Mouse (Mus musculus): Measurements from ENCODE around the gene Cerkl. TPM values are rescaled to one million over a fixed set of nuclear protein-coding genes. Genes with fewer than 3 reads are reported as not detected.

Cerkl gene
- polyA plus RNA-seq, 1 experiment from 2014 or later = 1.8 TPM

DNA sequence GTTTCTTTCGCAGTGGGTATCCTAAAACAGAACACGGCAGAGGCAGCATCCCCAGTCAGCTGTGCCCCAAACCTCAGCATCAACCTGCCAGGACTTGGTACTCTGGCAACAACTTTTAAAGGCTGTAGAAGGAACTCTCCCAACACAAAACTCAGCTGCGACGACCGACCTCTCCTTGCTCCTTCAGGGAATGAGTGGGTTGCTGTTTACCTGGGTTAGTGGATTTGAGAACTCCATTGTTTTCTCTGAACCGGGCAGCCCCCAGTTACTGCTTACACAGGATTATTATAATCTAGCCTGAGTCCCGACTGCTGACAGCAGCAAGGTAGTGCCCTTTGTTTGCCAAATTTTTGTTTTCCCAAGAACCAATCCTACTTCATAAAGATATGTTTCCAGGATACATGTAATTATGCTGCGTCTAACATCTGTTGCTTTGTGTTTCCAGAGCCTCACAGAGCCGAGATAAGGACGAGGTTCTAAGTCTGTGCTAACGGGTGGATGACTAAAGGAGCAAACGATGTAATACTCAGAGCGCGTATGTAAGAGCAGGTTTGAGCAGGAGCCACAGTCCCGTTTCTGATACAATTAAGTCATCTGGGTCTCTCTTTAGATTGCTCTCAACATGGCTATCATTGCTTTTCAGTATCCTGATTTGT lies 46.2 kb downstream of the Cerkl start:
- Histone ChIP-seq H3K4me3 (ENCODE audit: low read depth, low read length) (no peak overlapping the region), H3K9me3 (ENCODE audit: low read length) (no peaks in the 10 kb centered on the region), H3K4me2 (replicated peaks; ENCODE audit: low read depth, low read length) (no peak overlapping the region), H3K27me3 (replicated peaks; ENCODE audit: insufficient read depth, low read length) (no peaks in the 10 kb centered on the region), H3K9ac (replicated peaks; ENCODE audit: low read depth) (no peak overlapping the region), H3K4me1 (ENCODE audit: insufficient read depth, low read depth, low read length) (no peaks in the 10 kb centered on the region), H3K27ac (ENCODE audit: low read length) (no peak overlapping the region), H3K36me3 (ENCODE audit: insufficient read depth, low read length) (no peaks in the 10 kb centered on the region)
- DNase-seq (ENCODE audit: low spot score) (no peak), ATAC-seq (no peak)
- TF ChIP-seq EP300 (IDR thresholded peaks at IDR 0.05) (no peak), CTCF (IDR thresholded peaks at IDR 0.05) (no peak)
- WGBS = 41% methylated on average over 15 of the region's 15 CpGs

GRCm38 (mm10) chr2:79405661-79406405 lies 50.8 kb downstream of the Cerkl start:
- Histone ChIP-seq H3K27ac (ENCODE audit: low read length) (no peak overlapping the region), H3K9ac (replicated peaks; ENCODE audit: low read depth) (no peak overlapping the region), H3K27me3 (replicated peaks; ENCODE audit: insufficient read depth, low read length) (no peaks in the 10 kb centered on the region), H3K4me2 (replicated peaks; ENCODE audit: low read depth, low read length) (no peak overlapping the region), H3K9me3 (ENCODE audit: low read length) (no peaks in the 10 kb centered on the region), H3K4me1 (ENCODE audit: insufficient read depth, low read depth, low read length) (no peaks in the 10 kb centered on the region), H3K4me3 (ENCODE audit: low read depth, low read length) (no peak overlapping the region), H3K36me3 (ENCODE audit: insufficient read depth, low read length) (no peaks in the 10 kb centered on the region)
- ATAC-seq = no peak
- 79% methylated on average over 5 of the region's 5 CpGs for WGBS
- TF ChIP-seq EP300 (IDR thresholded peaks at IDR 0.05) = no peak
- TF ChIP-seq CTCF (IDR thresholded peaks at IDR 0.05) = no peak
- no peak for DNase-seq (ENCODE audit: low spot score)

- DNase-seq (ENCODE audit: low spot score) = no peak
- no peak overlapping the region for H3K9ac ChIP-seq (replicated peaks; ENCODE audit: low read depth)
- no peak for ATAC-seq
- H3K27me3 ChIP-seq (replicated peaks; ENCODE audit: insufficient read depth, low read length) = no peaks in the 10 kb centered on the region
- H3K27ac ChIP-seq (ENCODE audit: low read length) = no peak overlapping the region
- H3K4me1 ChIP-seq (ENCODE audit: insufficient read depth, low read depth, low read length) = no peaks in the 10 kb centered on the region
- no peaks in the 10 kb centered on the region for H3K36me3 ChIP-seq (ENCODE audit: insufficient read depth, low read length)
- 67% methylated on average over 4 of the region's 4 CpGs for WGBS
- H3K9me3 ChIP-seq (ENCODE audit: low read length) = no peaks in the 10 kb centered on the region
- no peak overlapping the region for H3K4me3 ChIP-seq (ENCODE audit: low read depth, low read length)
- no peak overlapping the region for H3K4me2 ChIP-seq (replicated peaks; ENCODE audit: low read depth, low read length)
- no peak for TF ChIP-seq CTCF (IDR thresholded peaks at IDR 0.05)
- no peak for TF ChIP-seq EP300 (IDR thresholded peaks at IDR 0.05)
Observed at GRCm38 (mm10) chr2:79400045-79400444, 56.5 kb downstream of the Cerkl start.

DNA sequence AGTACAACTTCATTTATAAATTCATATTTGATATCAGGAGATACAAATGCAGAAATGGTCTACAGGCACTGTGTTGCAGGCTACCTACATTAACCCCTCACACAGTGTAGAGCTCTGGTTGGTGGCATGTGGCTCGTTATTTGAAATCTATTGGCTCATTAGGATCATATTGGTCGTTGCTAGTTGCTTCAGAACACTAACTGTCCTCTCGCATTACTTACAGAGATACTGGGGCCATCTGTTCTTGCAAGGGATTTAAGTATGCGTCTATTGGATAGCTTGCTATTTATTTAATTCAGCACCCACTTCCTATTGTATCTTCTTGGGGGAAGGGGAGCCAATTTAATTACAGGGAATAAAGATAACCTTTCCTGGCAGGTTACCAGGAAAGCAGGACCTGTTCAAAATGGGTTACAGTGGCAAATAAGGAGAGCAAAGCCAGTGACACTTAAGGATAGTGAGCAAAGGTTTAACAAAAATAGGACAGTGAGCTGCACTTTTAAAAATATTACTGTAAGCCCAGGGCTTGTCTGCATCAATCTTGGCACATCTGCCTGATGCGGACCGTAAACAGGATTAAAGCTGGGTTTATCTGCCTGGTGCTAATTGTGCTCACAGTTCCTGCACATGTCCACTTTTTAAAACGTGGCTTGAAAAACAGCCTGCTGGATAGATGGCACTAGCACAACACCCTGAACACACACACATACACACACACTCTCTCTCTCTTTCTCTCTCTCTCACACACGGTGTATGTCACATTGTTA lies 57.2 kb downstream of the Cerkl start:
- no peak for TF ChIP-seq EP300 (IDR thresholded peaks at IDR 0.05)
- TF ChIP-seq CTCF (IDR thresholded peaks at IDR 0.05) = no peak
- Histone ChIP-seq H3K27me3 (replicated peaks; ENCODE audit: insufficient read depth, low read length) (no peaks in the 10 kb centered on the region), H3K4me1 (ENCODE audit: insufficient read depth, low read depth, low read length) (no peaks in the 10 kb centered on the region), H3K9me3 (ENCODE audit: low read length) (no peaks in the 10 kb centered on the region), H3K27ac (ENCODE audit: low read length) (no peak overlapping the region), H3K36me3 (ENCODE audit: insufficient read depth, low read length) (no peaks in the 10 kb centered on the region), H3K9ac (replicated peaks; ENCODE audit: low read depth) (no peak overlapping the region), H3K4me3 (ENCODE audit: low read depth, low read length) (no peak overlapping the region), H3K4me2 (replicated peaks; ENCODE audit: low read depth, low read length) (no peak overlapping the region)
- DNase-seq (ENCODE audit: low spot score) (no peak), ATAC-seq (no peak)
- WGBS = 61% methylated on average over 8 of the region's 8 CpGs

GRCm38 (mm10) chr2:79398831-79399230 lies 57.8 kb downstream of the Cerkl start:
- TF ChIP-seq CTCF (IDR thresholded peaks at IDR 0.05) (no peak), EP300 (IDR thresholded peaks at IDR 0.05) (no peak)
- no peak overlapping the region for H3K27ac ChIP-seq (ENCODE audit: low read length)
- H3K4me2 ChIP-seq (replicated peaks; ENCODE audit: low read depth, low read length) = no peak overlapping the region
- no peaks in the 10 kb centered on the region for H3K27me3 ChIP-seq (replicated peaks; ENCODE audit: insufficient read depth, low read length)
- no peaks in the 10 kb centered on the region for H3K36me3 ChIP-seq (ENCODE audit: insufficient read depth, low read length)
- H3K9ac ChIP-seq (replicated peaks; ENCODE audit: low read depth) = no peak overlapping the region
- ATAC-seq (no peak), DNase-seq (ENCODE audit: low spot score) (no peak)
- WGBS = 57% methylated on average over 5 of the region's 5 CpGs
- no peaks in the 10 kb centered on the region for H3K9me3 ChIP-seq (ENCODE audit: low read length)
- no peak overlapping the region for H3K4me3 ChIP-seq (ENCODE audit: low read depth, low read length)
- H3K4me1 ChIP-seq (ENCODE audit: insufficient read depth, low read depth, low read length) = no peaks in the 10 kb centered on the region

DNA sequence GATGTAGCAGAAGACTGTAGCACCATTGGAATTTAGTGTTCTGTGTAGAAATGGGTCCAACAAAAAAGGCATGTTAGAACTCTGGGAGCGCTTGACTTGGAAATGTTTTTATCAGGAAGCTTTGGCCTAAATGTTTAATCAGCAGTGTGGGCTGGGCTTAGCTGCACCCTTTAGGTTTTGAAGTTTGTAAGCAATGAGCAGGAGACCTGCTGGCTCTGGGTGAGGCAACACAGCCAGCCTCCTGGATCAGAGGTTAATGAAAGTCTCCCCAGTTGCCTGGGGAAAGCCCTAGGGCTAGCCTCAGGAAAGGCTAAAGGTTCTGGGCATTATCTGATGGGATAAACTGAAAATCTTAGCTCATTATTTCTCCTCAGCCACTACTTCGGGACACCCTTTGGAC lies 58.2 kb downstream of the Cerkl start:
- Histone ChIP-seq H3K9ac (replicated peaks; ENCODE audit: low read depth) (no peak overlapping the region), H3K36me3 (ENCODE audit: insufficient read depth, low read length) (no peaks in the 10 kb centered on the region), H3K27ac (ENCODE audit: low read length) (no peak overlapping the region), H3K4me3 (ENCODE audit: low read depth, low read length) (no peak overlapping the region), H3K9me3 (ENCODE audit: low read length) (no peaks in the 10 kb centered on the region), H3K4me2 (replicated peaks; ENCODE audit: low read depth, low read length) (no peak overlapping the region), H3K4me1 (ENCODE audit: insufficient read depth, low read depth, low read length) (no peaks in the 10 kb centered on the region), H3K27me3 (replicated peaks; ENCODE audit: insufficient read depth, low read length) (no peaks in the 10 kb centered on the region)
- 33% methylated on average over 2 of the region's 2 CpGs for WGBS
- ATAC-seq = no peak
- TF ChIP-seq CTCF (IDR thresholded peaks at IDR 0.05) (no peak), EP300 (IDR thresholded peaks at IDR 0.05) (no peak)
- DNase-seq (ENCODE audit: low spot score) = no peak

Measured in lung, postnatal 0 days (tissue).